Mouse (Mus musculus): Measurements from ENCODE around the gene Tnpo1.

The Tnpo1 gene

DNA sequence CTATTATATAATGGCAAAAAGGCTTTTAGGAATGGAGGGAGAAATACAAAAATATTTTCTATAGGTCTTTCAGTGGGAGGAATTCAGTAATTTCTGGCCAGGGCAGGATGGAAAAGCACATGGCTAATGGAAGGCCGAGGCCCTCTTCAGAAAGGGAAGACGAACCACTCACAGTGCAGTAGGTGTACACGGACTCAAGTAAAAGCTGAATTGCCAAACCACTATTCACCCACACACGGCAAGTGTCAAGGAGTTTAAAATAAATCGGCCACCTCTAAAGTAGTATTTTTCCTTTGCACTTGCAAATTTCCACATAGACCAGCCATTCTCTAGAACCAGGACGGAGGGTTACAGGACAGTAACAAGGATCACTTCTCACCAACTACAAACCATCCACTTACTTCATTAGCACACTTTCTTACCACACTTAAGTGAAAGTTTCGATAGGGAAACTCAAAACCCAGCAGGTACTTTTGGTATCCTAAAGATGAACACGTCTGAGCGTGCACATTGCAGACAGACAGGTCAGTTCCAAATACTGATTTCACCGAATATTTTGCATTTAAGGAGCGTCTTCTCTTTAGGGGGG is 1.2 kb downstream of the Tnpo1 start:
- DNase-seq (ENCODE audit: low spot score) = no peak

DNA sequence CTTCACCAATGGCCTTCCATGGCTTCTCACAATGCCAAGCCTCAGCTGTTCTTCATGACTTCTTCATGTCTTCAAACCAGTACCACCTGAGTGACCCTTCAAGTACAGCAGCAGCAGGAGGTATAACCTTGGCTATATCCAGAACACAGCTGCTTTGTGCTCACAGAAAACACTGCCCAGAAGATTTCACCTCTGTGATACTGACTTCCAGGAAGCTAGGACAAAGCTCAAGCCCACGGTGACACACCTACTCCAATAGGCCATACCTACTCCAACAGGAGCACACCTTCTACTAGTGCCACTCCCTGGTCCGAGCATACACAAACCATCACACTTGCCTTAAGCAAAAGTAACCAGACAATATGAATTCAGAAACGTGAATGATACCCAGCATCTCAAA is 3.4 kb downstream of the Tnpo1 start:
- no peak for DNase-seq (ENCODE audit: low spot score)

DNA sequence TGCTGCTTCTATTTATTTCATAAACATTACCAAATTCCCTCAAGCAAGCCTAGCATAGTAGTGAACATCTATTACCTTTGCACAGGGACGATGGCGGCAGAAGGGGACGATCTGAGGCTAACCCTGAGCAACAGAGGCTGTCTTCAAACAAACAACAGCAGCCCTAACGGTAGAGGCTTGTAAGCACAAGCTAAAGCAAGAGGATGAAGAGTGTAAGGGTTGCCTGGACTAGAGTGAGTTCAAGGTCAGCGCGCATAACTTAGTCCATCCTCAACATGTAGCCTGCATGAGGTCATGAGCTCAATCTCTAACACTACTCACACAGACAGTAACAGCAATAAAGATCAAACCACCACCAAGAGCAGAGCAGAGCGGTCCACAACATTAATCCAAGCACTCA is 4.9 kb downstream of the Tnpo1 start:
- DNase-seq (ENCODE audit: low spot score) = no peak

DNA sequence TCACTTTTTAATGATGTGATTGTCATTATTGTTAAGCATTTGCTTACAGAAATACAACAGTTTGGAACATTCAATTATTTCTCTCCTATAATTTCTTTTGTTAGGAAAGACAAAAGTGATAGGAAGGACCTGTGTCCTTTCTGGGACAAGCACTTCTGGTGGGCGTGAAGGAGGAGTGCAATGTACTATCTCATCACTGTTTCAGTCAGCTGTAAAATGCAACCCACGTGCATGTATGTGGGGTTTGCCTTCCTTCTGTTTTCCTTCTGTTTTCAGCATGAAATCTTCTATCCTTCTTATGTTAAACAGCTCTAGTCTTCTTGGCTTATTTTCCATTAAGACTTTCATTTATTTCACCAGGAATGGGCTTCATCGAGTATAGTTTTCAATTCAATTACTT is 5.9 kb downstream of the Tnpo1 start:
- DNase-seq (ENCODE audit: low spot score) = no peak

DNA sequence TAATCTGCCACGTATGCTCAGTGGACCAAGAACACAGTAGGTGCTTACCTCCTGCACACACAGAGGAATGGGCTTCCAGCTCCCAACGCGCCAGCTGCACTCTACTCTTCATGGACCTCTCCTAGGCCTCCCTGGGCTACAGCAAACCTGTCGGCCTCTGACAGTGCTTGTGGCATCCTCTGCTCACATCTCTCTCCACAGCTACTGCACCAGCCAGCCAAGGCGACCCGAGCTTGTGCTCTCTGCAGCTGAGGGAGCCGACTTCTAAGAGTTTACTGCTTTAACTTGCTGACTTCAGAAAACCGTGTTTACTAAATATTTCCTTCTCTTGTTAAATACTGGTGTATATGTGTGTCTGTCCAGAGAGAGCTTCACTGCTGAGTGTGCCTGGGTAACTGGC is 6.5 kb downstream of the Tnpo1 start:
- no peak for DNase-seq (ENCODE audit: low spot score)

DNA sequence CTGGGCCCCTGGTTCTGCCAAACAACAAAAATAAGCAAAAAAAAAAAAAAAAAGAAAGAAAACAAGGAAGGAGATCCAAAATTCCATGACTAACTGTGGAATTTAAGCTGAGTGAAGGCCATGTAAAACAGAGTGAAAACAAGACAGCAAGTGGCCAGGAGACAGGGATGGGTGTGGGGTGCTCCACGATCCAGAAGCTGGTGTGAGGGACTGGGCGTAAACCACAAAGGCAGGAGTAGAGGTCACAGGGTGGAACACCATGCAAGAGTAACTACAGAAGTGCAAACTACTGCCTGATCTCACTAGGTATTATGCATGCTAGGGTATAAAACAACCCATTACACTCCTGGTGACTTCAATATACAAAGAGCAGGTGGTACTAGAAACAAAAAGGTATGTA is 8.3 kb downstream of the Tnpo1 start:
- DNase-seq (ENCODE audit: low spot score) = no peak

DNA sequence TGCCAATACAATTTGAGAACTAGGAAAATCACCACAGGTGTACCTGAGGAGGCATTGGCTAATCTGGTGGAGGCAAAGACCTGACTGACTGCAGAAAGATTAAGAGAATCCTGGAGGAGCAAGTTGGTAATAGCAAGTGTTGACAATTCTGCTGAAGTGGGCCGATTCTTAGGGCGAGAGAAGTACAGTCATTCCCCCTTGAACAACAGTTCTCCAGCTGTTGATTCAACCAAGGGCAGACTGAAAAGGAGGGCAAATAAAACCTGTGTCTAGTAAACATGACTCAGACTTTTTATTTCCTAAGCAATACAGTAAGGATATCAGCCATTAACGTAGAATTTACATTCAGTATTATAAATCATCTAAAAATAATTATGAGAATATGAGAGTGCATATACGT is 10.6 kb downstream of the Tnpo1 start:
- DNase-seq (ENCODE audit: low spot score) = no peak

DNA sequence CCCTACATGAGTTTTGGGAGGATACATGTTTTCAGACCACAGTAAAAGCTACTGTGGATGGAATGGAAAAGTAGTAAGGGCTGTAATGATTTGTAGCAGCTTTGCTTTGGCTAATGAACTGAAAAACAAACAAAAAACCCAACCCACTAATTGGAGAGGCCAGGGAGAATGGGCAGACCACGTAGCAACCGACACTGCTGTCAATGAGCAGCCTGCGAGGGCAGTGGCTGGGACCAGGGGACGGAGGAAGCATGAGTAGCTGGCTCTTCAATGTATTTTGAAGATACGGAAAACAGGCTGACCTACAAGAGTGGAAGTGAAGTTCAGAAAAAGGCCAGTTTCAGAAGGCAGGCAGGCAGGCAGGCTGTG is 11.4 kb downstream of the Tnpo1 start:
- DNase-seq (ENCODE audit: low spot score) = no peak

DNA sequence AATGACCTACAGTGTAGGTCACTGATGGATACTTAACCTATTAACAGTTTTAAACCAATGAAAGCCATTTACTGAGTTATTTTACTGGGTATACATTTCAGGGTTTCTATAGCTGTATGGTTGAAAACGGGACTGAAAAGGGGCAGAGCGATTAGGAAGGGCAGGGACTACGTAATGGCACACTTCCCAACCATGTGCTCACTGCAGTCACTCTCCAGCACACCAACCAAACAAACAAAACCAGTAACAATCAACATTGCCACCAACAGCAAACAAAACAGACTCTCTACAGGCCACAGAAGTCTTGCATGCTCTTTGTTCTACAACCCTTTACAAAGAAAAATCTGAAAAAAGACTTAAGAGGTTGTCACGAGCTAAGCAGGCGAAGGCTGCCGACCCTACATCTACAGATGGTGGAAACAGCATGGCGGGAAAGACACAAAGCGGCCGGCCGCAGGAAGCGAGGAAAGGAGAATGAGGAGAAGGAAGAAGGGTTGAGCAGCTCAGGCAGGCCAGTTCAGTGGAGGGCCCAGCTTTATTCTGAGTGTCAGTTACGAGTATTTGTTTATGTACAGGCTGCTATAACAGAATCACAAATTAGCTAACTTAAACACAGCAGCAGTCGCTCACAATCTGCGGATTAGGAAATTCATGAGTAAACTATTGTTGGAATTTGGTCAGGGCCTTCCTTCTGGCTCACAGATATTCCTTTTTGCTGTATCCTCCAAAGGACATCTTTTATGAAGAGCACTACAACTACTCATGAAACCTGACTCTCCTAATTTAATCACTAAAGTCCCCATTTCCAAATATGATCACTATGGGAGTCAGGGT is 12.0 kb downstream of the Tnpo1 start:
- no peak for DNase-seq (ENCODE audit: low spot score)

DNA sequence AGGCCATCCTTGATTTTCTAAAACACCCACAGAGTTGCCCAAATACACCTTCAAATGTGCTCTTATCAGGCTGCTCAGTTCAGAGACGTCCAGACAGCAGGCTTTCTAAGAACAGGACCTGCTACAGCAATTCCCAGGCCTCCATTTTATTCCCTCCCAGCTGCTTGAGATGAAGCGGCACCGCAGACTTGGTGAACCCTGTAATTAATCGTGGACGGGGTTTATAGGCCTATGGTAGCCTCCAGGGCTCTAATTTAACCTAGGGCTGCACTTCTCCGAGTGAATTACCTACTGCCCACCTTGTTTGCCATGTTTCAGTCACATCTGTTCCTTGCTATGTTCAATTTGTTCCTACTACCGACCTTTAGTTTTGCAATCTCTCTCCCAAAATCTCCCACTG is 13.0 kb downstream of the Tnpo1 start:
- DNase-seq (ENCODE audit: low spot score) = no peak

DNA sequence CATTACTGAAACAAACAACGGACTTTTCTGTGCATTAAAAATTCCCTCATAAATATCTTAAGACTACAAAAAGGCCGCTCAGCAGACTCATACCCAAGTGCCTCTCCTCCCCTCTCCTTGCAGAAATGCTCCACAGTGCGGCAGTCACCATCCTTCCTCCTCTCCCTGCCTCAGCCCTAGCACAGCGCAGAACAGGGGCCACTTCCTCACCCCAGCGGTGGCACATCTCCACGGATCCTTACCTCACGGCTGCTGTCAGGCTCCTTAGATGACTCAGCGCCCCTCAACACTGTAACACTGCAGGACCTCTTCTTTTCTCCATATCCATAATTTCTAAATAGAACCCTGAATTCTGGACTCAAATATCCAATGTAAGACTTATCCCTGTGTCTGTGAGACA is 13.6 kb downstream of the Tnpo1 start:
- no peak for DNase-seq (ENCODE audit: low spot score)

DNA sequence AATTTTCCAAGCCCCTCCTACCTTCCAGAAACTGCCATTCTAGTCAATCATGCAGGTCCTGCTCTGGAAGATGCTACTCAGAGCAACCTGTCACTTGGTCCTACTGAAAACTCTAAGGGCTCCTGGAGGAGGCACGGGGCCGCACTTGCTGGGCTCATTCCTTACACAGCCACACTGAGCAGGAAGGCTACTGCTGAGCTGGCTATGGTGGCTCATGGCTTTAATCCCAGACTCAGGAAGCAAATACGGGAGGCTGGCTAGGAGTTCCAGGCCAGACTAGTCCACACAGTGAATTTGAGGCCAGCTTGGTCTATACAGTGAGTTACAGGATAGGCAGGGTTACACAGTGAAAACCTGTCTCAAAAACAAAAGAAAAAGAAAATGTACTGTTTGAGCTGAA is 15.4 kb downstream of the Tnpo1 start:
- no peak for DNase-seq (ENCODE audit: low spot score)

DNA sequence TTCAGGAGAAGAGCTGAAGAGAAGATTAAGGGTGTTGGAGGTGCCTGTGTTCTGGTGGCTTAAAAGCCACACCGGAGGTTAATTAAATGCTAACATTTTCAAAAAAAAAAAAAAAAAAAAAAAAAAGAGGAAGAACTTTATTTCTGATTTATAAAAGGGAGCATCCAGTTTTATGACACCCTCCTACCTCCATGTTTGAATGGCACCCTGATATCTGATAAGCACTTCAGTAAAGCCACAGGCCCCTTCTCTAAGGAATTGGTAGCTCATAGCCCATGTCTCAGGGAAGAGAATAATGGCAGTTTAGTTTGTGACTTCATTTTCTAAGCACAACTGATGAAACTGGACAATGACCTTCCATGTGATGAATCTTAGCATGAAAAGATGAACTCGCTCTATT is 21.6 kb downstream of the Tnpo1 start:
- no peak for DNase-seq (ENCODE audit: low spot score)

DNA sequence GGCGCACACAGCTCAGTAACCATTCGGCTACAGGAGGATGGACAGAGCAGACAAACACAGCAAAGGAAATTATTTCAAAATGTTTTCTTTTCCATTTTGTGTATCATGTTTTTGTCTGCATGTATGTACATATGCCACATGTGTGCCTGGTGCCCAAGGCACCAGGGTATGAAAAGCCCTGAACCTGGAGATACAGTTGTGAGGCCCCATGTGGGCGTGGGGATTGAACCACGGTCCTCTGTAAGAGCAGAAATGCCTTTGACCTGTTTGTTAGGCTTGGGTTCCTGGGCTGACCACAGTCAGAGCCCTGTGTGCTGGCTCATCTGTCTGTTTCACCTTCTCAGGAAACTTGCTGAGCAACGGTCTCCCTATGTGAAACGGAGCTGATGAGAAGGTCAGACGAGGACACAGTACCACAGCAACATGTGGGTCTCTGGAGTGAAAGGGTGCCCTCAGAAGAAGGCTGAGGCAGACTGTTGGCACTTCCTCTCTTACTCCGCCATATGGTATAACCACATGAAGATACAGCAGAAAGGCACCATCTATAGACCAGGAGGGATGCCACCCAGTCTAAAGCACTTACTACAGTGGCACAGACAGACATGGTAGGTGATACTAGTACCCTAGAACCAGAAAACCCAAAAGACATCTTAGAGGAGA is 23.7 kb downstream of the Tnpo1 start:
- no peak for DNase-seq (ENCODE audit: low spot score)

DNA sequence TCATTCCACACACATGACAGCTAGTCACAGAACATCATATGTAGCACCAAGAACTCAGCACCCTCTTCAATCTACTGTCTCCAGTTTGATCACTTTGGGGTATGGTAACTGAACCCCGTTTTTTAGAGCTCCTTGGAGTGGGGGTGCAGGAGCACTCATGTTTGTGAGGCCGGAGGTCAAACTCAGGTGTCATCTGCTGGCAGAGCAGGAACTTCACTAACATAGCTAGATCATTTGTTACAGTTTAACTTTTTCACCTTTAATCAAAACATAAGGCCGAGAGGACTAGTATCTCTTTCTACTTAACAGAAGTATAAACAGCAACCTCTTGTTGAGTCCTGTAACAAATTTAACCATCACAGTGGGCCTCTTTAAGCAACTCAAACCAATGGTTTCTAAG is 26.6 kb downstream of the Tnpo1 start:
- DNase-seq (ENCODE audit: low spot score) = no peak

DNA sequence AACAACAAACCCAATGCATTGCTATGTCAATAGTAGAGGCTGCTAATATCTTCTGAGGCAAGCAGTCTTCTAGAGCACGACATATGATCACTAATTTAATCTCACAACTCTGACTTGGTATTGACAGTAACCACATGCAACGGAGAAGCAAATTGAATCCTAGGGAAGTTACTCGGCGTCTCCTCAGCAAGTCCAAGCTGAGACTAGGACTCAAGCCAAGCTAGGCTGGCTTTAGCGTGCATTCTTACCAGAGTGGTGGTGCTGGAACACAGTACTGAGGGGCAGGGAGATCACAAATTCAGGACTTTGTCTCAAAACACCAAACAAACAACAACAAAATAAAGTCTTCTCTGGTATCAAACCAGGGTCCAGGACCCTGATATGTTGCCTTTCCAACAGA is 28.6 kb downstream of the Tnpo1 start:
- DNase-seq (ENCODE audit: low spot score) = no peak

DNA sequence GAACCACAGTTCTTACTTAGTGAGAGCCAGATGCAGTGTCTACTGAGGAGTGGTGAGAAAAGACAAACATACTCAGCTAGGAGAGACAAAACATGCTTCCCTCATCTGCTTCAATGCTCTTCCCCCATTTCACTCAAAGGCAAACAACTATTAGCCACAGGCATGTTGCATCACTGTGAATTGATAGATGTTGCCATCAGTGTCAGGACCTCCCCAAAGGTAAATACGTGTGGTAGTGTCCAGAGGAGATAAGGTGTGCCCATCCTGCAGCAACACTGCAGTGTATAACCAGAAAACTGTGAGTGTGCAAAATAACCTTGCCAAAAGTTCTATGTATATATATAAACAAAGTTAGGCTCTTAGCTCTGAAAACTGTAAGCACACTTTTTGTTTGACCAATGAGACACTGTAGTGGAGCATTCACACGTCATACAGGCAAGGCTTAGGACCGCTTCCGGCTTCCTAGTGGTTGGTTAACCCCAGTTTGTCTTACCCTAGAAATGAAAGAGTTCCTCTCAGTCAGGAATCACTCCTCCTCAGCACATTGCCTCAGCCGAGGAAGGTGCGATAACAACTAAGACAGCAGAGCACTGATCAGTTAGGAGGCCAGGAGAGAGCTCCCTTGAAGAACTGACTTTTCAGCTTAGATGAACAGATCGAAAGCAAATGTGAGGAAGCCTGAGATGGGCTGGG is 29.6 kb downstream of the Tnpo1 start:
- no peak for DNase-seq (ENCODE audit: low spot score)

DNA sequence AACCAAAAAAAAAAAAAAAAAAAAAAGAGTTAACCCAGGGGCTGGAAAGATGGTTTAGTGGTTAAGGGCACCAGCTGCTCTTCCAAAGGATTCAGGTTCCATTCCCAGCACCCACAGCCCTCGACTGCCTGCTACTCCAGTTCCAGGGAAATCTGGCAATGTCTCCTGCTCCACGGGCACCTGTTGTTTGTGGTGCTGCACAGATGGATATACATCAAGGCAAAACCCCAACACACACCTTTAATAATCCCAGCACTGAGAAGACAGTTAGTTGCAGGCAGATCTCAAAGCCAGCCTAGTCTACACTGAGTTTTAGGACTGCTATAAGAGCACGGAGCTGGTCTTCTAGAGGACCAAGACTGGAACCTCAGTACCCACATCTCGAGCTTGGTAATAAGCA is 30.2 kb downstream of the Tnpo1 start:
- no peak for DNase-seq (ENCODE audit: low spot score)

DNA sequence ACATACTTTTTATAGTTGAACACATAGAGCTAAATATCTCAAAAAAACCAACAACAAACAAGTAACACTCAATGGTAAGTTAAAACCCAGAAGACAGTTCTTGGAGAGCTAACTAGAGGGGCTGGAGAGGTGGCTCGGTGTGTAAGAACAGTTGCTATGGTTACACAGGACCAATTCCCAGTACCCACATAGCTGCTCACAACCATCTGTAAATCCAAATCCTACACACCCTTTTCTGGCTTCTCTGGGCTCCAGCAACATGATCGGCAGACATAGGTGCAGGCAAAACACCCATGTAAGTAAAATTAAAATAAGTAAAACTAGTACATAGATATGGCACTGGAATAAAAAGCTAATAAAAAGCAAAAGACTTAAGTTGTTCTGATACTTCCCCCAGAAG is 31.3 kb downstream of the Tnpo1 start:
- no peak for DNase-seq (ENCODE audit: low spot score)

DNA sequence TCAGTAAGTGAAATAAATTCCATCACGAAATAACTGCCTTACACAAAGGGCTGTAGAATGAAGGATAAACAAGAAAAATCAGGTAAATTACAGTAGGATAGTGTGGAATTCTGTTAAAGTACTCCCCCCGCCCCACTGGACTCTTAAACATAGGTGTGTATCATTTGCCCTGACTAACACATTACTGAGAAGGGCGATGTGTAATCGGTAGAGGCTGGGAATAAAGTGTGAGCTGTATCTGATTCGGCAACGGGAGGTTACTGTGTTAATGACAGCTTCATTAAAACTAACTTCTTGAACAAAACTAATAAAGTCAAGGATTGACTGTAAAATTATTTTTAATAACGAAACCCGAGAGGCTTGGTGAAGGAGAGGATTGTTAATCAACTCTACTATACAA is 34.7 kb downstream of the Tnpo1 start:
- no peak for DNase-seq (ENCODE audit: low spot score)

DNA sequence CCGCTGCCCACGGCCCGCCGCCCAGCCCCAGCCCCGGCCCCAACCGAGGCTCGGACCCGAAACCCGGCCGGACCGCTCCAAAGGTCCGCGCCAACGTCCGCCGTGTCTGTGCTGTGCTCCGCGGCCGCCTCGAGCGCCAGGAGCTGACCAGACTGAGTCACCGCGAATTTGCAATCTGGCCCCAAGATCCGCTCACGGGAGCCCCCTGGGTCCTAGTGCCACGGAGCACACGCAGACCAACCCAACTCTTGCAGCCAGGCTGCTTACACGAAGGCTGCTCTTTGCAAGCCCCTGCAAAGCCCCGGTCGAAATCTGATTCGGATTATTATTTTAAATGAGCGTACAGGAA is 35.3 kb downstream of the Tnpo1 start:
- peak; percentile 88 for DNase-seq (ENCODE audit: low spot score)

DNA sequence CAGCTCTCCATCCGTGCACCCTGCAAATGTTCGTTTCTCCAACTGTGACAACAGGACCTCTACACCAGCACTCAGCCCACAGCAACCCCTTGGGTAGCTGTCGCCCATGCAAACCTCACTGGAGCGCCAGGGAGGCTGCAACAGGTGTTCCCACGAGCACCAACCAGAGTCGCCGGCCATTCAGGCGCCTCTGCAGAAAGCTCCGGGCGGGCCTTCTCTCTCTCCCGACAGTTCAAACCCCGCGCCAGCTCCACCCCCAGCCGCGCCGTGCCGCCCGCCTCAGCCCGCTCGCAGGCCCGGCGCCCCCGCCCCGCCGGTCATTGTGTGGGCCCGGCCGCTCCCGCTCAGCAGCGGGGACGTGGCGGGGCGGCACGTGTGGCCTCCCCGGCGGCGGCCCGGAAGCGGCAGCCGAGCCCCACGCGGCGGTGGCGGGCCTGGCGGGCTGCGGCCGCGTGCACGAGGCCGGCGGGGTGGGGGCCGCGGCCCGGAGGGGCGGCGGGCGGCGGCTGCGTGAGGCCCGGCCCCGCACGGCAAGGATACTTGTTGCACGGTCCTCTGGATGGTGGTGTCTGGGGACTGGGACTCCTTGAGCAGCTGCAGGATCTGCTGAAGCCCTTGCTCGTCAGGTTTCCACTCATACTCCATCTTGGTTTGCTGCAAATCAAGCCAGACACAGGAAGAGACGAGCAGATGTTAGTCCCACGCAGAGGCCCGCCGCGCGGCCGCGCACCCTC is 35.9 kb downstream of the Tnpo1 start:
- peak; percentile 75 for DNase-seq (ENCODE audit: low spot score)
